Mouse (Mus musculus) skeletal muscle tissue, adult 2 months (tissue): Measurements from ENCODE around the gene Ttc7b.

Experiments used
- DNase-seq: peaks from one replicate; pipeline ENCODE4 v3.0.0-alpha.2; 2012; ENCODE audit warnings: low read depth, low spot score

Gene Ttc7b

DNA sequence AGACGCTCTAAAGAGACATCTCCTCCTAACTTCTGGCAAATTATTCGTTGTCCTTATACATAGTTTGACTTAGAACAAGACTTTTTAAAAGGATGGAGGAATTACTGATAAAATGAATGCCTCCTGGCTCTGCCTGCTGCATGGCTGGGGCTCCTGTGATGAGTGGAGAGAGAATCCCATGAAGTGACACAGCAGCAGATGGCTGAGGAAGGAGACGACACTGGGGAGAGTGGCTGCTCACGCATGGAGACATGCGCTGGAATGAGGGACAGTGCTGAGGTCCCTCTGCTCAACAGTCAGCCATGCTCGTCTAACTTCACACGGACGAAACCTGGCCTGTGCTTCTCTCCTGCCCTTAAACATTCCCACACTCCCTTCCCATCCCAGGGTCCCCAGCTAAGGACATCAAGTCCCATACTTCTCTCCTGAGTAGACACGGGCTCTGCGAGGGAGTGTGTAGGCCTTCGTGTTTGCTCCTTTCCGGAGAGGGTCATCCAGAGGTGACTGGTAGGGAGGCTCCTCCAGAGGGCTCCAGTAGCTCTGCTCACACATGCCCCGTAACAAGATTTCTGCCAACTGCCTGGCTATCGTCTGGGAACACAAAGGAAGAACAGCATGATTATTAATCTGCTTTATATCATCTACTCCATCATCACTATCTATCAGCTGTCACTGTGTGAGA is 105.8 kb downstream of the Ttc7b start:
- DNase-seq = no peak

DNA sequence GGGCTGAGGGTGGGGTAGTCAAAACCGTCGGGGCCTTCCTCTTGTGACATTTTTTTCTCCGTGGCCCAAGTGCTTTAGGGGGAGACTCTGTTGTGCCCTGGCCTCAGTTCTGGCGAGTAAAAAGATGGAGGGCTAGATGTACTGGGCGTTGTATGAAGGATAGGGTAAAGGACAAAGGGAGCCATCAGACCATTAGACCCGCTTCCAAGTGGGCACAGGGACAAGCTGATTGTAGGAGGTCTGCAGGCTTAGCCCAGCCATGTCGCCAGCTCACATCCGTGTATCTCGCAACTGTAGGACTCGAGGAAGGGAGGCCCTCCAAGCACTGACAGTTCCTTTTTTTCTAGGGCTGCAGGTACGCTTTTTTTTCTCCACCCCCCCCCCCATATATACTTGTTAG is 111.9 kb downstream of the Ttc7b start:
- no peak for DNase-seq

DNA sequence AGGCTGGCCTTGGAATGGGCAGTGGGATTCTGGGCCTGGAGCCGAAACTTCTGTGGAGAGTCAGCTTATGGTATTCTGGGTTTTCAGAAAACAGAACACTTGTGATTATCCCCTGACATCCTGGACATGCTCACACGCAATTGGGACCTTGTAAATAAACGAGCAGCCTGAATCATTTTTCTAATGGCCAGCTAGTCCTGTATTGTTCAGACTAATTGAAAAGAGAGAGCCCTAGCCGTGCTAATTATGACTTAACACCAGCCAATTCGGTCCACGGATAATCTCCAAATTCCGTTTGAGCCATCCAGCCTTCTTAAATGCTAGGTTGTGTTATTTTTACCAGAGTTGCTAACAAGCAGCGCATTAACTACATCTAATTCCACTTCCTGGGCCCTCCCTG is 112.5 kb downstream of the Ttc7b start:
- no peak for DNase-seq

DNA sequence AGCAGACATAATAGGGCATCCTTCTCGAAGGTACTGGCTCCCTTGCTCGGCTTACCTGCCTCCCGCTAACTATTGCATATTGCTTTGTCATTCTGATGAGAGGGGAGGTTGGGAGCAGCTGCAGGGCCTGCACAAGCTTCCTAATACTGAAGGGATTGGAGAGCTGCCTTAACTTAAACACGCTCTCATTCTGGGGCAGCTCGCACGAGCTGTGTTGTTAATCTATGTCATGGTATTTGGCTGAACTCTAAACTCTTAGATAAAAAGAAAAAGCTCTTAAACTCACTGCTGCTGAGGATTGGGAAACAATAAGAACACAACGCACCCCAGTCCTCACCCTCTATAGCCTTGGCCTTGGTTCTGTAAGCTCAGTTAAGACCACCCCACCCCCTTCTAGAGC is 113.3 kb downstream of the Ttc7b start:
- no peak for DNase-seq

DNA sequence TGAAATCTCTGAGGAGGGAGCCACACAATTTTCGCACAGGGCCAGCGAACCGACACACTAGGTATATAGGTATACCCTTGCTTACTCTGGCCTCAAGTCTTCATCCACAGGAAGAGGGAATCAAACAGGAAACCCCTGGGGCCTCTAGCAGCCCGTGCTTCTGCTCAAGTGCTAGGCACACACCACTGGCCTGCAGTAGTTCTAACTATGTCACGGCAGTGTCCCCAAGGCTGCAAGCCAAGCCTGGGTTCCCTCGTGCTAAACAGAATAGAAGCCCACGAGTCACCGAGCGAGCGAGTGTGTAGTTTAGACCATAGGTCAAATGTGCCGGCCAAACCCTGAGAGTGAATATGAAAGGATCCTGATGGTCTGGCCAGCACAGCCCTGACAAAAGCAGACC is 114.5 kb downstream of the Ttc7b start:
- no peak for DNase-seq

DNA sequence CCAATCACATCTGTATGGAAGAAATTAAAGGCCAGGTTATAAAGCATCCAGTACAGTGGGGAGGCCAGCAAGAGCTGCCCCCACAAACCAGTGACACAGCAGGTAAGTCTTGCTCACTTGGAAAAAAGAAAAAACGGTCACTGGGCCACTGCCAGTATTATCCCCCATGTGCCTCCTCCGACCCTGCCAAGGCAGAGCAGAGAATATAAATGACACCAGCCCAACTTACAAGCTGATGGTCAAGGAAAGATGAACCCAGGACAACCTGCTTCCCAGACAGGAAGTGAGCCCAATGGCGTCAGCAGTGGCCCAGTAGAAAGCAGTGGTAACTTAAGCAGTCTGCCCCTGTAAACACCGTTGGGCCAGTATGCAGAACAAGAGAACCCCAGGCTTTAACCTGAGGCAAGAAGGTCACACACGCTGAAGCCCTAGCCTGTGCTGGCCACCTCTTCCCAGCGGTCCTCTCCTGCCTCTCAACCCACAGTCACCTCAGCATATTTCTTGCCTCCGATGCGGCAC is 115.1 kb downstream of the Ttc7b start:
- DNase-seq = peak; percentile 94

DNA sequence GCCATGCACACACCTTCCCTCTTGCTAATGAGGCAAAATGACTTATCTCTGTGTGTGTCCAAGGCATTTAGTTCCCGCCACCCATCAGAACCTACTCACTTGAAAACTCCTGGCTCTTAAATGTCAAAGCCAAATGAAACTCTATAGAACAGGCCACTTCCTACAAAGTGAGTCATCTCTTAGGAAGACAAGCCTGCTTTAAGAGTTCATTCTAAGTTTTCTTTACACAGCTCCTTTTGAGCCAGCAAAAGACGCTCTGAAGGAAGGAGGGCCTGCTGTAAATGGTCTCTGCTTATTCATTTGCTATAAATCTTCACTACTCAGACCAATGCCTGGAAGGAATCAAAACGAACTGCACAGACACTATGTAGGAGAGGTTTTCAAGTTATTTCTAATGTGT is 116.2 kb downstream of the Ttc7b start:
- no peak for DNase-seq

DNA sequence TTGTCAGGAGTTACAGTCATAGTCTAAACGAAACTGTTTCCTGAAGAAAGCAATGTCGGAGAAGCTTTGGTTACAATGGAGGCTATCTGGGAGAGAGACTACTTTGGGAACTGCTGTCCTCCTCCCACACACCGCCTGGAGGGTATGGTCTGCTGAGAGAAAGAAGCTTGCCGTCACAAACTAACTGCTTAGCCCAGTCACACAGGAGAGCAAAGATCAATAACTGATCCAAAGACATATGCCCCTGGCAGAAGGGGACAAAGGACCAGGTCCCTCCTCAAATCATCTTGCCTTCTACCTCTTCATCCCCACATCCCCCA is 117.7 kb downstream of the Ttc7b start:
- no peak for DNase-seq

DNA sequence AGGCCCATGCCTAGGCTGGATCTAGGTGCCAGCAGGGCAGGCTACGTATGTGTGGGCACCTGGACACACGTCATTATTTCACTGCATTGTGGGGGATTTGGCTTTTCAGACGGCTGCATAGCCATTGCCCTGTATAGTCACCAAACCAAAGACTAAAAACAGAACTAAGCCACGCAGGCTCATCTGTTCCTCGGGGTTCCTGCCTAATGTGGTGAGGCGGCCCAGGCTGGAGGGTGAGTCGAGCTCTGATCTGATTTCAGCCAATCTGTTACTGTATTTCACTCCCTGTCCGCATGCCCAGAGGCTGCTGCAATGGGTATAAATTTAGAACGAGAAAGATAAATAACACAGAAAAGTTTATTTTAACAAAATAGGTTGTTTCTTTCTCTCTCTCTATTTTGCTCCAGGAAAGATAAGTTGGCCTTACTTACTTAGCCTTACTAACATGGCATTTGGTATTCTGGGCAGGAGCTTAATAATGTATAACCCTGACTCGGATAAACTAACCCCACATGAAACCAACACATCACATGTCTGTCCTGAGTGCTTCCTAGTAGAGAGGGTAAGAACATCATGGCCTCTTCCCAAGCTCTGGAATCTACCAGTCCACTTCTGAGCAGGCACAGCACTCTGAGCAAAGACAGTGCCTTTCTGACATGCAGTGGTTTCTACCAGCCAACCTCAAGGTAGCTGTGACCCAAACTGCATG is 118.2 kb downstream of the Ttc7b start:
- DNase-seq = peak; percentile 85

DNA sequence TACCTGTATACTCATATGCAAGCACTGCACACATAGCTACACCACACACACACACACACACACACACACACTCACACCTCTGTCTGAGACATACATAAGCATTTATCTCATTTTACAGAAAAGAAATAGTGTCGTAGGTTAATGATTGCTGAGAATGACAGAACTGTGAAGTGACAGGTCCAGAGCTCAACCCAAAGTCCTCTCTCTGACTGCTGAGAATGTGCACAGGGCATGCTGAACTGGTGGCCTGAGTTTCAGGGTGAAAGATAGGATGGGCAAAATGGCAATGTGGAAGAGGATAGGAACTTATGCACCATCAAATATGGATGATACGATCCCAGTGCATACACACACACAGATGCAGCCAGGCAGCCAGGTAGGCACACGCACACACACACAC is 120.5 kb downstream of the Ttc7b start:
- DNase-seq = no peak

DNA sequence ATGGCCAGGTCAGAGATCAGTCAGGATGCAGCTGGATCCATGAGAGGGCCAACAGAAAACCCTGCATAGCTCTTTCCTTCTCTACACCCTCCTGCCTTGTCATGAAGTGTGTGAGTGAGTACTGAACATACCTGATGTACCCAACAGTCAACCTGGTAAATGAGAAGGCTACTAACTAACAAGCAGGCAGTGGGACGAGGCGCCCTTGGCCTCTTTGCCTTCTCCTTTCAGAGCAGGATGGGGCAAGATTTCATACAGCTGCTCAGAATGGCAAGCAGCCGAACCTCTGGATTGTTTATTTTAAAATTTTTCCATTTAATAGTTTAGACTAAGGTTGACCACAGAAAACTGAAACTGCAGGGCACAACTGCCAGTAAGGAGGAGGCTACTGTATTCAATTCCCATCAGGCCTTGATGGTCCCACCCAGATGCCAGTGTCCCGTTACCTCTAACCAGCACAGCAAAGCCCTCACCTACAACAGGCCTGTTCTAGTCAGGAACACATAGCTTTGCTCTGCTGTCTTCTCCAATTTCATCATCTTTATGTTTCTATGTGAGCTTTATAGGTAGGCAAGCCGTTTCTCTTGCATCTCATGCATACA is 121.4 kb downstream of the Ttc7b start:
- no peak for DNase-seq

DNA sequence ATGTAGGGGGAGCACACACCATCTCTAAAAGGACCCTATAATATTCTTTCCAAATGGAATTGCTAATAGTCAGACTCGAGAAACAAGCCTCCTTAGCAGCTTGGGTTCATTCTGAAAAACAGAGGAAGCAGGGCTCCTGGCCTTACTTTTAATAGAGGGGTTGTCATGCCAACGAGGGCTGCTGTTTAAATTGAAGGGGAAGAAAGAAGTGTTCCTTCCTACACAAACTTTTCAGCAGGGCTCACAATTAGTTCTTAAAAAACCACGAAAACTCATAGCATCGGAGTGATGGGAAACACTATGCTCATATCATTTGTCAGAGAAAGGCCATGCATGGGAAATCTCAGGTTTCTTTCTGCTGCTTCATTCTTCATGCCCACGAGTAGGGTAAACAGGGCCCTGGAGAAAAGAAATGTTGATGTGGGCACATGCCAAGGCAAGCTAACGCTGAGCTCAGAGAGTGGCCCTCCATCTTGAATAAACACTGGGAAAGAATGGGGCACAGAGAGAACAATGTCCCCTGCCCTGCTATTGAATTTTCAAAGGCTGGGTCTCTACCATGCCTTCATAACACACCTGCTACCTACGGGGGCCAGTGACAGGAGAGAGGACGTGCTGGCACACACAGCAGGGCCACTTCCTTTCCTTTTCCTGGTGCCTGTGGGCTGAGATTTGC is 122.2 kb downstream of the Ttc7b start:
- no peak for DNase-seq

DNA sequence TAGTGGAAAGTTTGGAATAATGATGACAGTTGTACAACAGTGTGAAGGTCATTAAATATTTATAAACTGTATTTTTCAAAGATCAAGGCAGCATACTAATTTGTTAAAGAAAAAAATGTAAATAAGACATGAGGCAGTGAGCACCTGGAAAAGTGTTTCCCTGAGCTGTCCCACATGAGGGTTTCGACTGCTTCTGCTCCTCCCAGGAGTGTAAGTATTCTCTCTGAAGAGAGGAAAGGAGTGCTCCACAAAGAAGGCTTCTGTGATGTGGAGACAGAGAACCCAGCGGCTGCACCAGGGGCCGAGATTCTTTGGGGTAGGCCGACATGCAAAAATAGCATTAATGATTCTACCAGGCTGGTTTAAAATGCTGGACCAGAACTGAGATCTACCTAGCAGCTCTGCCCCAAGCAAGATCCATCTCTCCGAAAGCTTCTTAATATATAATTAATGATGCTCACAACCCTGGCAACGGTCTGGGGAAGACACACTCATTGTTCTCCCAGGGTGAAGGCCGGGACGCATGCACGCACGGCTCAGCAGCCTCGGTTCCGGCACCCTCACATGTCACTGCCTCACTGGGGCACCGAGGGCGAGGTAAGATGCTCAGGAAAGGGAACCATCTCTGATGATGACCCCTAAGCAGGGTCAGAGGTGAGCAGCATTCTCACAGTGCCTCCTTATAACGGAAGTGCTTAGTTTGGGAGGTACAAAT is 123.0 kb downstream of the Ttc7b start:
- DNase-seq = no peak

DNA sequence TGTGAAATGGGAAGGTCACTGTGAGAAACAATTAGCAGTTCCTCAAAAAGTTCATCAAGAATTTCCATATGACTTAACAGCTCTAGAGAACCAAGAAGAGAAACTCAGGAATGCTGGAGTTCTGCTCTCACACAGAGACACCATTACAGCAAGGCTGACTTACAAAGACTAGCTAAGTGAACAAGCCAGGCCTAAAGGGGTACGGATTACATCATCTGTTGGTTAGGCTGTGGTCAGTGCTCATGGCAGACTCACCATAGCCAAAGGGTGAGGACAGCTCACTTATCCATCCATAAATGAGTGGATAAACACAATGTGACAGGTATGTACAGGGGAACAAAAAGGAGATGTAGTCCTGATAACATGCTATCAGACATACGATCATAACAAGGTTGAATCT is 123.8 kb downstream of the Ttc7b start:
- DNase-seq = no peak

DNA sequence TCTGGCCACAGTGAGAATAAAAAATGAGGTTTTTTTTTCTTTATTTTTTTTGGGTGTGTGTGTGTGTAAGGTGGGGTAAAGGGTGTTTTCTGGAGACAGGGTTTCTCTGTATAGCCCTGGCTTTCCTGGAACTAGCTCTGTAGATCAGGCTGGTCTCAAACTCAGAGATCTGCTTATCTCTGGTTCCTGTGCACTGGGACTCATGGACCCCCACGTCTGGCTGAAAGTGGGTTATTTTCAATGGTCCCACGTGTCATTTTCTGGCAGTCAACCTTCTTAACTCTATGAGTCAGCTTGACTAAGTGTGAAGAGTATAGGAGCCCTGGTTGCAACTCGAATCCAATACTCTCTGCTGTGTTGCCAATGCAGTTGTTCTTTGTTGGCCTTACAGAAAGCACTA is 127.1 kb downstream of the Ttc7b start:
- DNase-seq = no peak

DNA sequence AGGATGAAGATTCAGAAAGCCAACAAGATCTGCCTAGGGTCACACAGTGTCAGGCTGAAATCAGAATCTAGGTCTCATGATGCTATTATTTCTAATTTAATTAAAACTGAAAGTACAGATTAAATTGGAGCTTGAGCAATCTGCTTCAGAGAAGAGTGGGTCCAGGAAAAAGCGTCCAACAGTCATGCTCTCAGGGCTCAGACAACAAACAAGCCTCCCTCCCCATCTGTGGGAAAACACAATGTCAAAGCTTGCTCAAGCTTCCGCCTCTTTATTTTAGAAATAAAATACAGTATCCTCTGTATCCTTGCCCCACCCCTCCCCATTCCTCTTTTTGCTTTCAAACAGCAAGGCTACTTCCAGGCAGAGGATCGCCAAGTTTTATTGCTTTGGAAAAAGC is 127.5 kb downstream of the Ttc7b start:
- DNase-seq = no peak

DNA sequence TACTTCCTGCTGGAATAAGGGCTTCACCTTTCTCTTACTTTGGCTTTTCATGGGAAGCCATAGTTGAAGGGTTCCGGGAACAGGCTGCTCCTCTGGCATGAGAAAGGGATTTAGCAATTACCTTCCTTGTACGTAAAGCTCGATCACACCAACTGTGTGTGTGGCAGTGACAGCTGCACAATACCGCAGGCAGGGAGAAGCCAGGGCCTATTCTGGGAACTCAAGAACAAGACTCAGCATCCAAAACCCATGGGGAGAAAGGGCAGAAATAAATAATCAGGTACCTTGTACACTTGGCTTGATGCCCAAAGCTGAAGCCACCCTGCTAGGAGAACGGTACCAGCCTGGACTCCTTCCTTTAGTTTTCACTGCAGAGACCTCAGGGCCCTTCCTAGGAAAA is 128.2 kb downstream of the Ttc7b start:
- peak; percentile 94 for DNase-seq

DNA sequence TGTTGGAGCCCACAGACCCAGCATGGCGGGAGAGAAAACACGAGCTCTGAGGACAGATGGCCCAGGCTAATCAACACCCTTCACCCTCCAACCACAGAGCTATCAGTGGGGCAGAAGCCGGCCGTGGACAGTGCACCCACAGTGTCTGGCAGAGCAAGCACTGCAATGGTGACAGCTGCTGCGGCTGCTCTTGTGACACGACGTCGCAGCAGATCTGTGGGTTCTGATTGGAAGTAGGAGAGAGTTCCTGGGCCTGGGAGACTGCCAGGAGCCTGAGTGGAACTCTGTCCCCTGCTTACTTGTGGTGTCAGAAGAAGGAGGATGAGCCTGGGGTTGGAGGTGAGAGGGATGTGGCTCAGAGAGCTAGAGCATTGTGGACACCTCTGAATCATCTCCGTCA is 128.7 kb downstream of the Ttc7b start:
- DNase-seq = peak; percentile 77

DNA sequence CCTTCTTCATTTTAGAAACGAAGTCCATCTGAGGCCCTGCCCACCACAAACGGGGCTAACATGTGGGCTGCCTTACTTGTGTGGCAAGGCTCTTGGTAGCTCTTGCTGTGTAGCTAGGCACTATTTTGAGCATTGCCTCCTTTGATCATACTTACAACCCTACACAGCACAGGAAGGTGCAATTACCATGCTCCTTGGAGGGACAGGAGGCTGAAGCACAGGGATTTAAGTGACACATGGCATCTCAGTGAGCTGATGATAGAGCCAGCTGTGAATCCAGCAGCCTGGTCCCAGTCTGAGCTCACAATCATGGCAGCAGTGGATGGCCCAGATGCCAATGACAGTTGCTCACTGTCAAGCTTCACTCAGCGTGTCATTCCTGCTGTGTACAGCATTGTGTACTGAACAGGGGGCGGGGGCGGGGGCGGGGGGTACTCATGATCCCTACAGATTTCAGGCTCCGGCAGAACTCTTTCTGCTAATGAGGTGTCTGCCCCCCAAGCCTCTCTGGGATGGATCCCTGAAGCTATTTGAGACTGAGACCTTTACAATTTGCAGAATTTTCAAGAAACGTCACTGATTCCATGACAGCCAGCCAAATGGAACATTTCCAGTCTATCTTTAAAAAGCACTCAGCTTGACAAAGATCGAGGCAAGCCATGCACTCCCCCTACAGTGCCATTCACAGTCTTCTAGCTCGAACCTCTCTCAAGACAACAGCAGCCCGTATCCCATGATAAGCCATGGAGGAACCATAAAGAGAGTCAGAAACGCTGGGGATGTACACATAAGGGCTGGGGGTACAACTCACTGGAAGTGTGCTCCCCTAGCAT is 130.5 kb downstream of the Ttc7b start:
- DNase-seq = no peak

DNA sequence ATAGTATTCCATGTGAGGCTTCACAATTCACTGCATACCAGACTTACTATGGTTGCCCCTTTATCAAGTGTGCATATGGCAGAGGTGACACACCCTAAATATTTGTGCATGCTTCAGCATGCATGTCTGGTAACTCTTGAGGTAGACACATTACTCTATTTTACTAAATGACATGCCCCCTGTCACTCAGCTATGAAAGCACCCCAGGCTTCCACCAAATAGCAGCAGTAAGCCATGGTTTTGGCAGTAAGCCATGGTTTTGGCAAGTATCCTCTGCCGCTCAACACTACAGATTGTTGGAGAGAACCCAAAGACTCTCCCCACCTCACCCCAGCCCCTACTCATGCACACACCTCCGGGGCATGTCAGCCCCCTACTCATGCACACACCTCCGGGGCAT is 134.4 kb downstream of the Ttc7b start:
- no peak for DNase-seq

DNA sequence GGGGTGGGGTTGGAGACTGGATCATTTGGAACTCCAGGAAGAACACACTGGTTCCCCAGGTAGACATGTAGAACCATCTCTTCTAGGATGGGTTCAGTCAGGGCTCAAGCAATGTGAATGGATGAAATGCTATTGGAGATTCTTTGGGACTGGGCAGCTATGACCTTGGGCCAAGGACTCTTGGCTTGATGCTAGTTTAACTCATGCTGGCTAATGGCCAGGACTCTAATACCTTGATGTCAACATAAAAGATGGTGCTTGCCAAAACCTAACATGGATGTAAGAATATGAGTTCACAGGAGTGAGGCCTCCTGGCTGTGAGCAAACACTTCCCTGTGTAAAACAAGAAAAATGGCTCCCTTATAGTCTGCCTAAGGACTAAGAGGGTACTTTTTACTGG is 138.1 kb downstream of the Ttc7b start:
- no peak for DNase-seq
